Mouse (Mus musculus) yolk sac, embryonic 10.5 days (tissue): ENCODE measurements around the gene Naa20.
"Not testable (repeated sequence)": the region's sequence is repeated elsewhere in the genome, so short reads cannot be mapped to it uniquely, and the experiment has no call there.

Source experiments
- DNase-seq: peaks from one replicate; pipeline ENCODE4 v3.0.0-alpha.2; 2017; ENCODE audit warnings: low spot score

The Naa20 gene

DNA sequence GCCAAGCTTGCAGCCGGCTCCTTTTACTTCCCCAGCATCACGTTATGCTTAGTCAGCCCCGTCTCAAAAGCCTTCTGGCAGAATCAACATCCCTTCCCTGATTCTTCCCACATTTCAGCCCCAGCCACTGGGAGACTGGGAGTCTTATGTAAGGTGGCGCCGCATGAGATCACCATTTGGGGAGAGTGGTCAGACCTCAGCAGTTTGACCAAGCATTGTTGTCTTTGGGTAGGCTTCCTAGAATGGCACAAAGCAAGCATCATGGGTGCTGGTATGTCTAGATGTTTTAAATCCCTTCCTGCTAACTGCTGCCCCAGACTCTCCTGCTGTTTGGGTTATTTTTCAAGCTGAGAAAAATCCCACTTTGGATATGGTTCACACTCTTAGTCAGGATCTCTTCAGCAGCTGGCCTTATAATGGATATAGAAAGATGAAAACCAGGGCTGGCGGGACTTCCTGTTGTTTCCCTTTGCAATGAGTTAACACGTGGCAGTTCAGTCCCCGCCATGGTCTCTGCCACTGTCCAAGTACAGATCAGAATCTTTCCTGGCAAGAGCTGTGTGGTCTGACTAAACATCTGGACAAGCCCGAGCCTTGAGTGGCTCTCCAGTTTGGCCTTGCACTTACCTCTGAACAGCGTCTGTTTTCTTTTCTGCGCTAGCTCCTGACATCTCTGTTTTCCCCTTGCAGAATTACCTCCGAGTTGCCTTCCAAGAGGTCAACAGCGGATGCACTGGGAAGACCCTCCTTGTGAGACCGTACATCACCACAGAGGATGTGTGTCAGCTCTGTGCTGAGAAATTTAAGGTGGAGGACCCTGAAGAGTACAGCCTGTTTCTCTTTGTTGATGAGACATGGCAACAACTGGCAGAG is 16.8 kb upstream of the Naa20 start:
- no peak for DNase-seq

- no peak for DNase-seq
Measured at GRCm38 (mm10) chr2:145887937-145888765, 13.7 kb upstream of the Naa20 start.

DNA sequence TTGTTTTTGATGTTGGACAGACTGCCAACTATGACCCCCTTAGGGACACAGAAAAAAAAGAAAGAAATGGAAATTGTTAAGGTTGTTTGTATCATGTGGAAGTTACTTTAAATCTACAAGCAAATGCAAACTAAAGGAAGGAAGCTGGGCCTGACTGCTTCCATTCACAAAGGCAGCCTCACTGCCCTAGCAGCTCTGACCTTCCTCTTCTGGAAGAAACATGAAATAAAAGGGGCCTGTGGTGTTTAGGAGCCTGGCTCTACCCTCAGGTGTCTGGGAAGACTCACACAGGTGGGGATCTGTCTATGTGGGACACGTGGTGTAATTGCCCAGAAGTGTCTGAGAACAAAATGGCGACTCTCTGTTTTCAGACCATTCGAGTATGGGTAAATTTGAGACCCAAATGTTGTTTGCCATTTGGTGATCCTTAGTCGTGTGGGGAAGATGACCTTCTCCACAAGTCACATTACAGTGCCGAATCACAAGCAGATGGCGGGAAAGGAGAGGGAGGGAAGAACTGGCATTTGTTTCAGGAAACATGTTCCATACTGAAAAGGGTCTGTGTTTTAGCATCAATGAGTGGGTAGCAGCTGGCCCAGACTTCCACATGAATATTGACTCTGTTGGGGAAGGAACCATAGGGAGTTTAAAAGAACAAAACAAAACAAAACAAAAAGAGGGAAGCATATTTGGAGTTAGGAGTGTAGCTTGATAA is 13.0 kb upstream of the Naa20 start:
- no peak for DNase-seq

DNA sequence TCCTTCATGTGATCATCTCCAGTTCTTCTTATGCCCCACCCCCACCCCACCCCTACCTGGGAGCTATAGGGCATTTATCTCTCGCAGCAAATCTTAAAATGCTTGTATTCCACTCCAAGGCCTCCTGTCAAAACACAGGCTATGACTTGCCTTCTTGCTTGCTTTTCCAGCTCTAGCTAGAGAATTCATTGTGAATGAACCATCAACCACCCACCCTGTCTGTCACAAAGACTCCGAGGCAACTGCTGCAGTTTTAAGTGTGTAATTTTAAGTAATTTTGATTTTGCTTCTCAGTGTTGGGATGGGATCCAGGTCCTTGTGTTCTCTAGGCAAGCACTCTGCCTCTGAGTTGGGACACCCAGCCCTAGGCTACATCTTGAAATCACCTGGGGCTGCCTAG is 11.3 kb upstream of the Naa20 start:
- no peak for DNase-seq

GRCm38 (mm10) chr2:145893756-145894155 is 8.1 kb upstream of the Naa20 start:
- no peak for DNase-seq

DNA sequence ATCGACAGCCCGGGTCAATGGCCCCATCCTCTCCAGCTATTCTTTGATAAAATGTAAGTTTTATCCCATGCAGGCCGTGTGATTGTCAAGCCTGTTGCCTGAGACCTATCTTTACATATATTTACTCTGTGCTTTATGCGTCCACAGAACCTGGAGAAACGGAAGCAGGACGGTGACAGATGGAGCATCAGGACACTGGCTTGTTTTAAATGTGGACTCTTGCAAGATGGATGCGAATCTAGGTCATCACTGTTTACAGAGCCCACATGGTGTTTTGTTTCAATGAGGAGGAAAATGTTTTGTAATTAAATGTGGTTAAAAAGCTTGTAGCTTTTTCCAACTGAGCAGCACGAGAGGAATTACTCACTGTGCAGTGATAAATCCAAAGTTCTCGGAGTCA is 3.8 kb upstream of the Naa20 start:
- DNase-seq, result no peak

- not testable (repeated sequence) for DNase-seq
Measured at GRCm38 (mm10) chr2:145900318-145900717, 1.6 kb upstream of the Naa20 start.

GRCm38 (mm10) chr2:145903061-145903901 is 1.4 kb downstream of the Naa20 start:
- DNase-seq, result peak; percentile 89

DNA sequence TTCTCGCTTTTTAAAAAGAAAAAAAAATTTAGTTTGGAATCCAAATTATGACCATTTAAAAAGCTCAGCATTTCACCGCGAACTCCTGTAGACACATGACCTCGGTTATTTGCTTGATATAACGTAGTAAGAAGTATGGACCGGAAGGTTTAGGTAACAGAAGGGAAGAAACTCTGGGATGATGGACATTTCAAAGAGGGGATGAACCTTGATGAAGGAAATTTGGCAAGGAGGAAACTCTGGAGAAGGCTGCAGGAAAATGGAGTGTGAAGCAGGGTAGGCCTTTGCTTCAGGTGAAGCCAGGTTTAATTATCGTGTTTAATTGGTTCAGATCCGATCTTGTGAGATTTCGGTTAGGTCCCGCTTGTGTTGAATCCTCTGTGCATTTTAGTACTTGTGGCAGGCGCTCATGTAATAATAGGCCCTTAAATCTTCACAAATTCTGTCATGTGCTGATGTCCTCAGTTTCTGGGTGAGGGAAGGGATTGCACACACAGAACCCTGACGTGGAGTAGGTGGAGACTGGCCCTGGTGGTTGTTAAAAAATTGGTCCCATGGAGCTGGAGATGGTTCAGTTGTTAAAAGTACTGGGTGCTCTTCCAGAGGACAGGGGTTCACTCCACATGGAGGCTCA is 2.2 kb downstream of the Naa20 start:
- DNase-seq, result no peak

DNA sequence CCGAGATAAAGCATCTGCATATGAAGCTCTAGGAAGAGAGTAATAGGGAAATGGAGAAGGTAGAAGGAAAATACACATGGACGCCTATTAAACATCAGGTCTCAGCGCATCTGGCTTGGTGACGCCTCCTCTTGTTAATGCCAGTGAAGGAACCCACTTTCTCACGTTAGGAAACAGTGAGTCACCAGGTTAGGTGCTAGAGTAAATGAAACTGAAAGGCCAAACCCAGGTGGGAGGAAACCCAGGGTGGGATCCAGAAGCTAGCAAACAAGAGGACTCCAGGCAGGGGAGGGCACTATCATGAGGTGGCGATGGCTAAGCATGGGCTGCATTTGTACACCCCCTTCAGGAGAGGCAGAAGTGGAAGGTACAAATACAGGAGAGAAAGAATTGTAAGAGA is 3.3 kb downstream of the Naa20 start:
- DNase-seq, result no peak

DNA sequence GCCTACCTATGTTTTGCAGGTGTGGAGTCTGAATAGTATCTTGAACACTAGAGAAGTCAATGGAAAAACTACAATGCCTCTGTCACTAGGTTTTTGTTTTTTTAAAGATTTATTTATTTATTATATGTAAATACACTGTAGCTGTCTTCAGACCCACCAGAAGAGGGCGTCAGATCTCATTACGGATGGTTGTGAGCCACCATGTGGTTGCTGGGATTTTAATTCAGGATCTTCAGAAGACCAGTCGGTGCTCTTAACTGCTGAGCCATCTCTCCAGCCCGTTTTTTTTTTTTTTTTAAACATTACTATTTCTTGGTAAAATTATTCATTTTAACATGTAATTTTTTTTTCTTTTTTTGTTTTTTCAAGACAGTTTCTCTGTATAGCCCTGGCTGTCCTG is 4.0 kb downstream of the Naa20 start:
- not testable (repeated sequence) for DNase-seq

DNA sequence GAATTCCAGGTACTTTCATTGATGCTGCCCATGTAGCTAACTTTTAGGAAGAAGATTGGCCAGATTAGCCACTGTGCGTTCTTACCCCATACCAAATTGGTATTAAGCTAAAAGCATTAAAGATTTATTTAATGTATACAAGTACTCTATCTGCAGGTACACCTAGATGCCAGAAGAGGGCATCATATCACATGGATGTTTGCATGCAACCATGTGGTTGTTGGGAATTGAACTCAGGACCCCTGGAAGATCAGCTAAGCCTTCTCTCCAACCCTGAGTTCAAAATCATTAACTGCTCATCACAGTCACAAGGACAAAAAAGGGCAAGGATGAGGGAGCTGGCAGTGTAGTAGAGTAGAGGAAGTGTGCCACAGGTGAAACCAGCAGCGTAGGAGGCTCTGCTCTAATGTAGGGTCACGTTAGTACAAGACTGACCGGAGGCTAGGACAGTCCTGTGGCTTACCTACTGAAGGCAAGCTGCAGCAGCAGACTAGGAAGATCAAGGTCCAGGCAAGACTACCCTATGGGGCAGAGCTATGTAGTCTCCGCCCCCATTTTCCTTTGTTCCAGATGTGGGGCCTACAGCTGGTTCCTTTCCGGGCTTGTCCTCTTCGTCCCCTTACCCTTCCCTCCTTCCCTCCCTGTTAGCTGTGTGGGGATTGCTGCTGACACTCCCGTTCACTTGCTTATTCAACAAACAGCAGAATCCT is 19.2 kb downstream of the Naa20 start:
- no peak for DNase-seq

GRCm38 (mm10) chr2:145934339-145935231 is 32.7 kb downstream of the Naa20 start, which contains the start of the genes Cfap61 and Crnkl1:
Gene Cfap61 (plus strand): TSS chr2:145934784.
Gene Crnkl1 (minus strand): TSS chr2:145935014.
- peak; percentile 95 for DNase-seq

DNA sequence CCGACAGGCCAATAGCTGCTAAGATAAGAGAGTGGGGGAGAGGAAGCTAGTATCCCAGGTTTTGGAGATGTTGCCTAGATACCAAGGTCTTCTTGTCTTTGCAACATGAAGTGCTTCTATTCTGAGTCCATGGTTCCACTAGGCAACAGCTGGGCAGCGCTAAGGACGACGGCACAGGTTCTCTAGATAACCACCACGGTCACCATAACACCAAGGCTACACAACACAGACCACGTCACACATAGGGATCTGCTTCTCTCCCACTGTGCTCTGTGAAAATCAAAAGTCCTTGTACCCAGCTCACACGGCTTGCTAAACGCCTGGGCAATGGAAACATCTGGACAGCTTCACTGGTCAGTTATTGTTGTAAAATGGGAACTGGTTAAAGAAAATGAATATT is 35.1 kb downstream of the Naa20 start:
- DNase-seq, result no peak

DNA sequence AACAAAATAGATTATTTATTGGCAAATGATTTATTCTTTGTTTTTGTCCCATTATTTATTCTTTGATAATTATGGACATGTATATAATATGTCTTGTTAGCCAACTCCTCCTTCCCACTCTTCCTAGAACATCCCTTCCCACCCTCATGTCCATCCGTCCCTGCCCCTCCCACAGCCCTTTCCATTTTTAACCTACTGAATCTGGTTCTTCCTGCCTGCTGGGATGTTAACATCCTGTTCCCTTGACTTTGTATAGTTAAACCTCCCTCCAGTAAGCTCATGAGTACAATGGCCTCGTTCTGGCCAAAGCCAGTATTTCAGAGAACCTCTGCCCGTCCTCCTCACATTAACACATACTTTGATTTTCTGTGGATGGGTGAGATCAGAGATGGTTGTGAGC is 39.5 kb downstream of the Naa20 start:
- no peak for DNase-seq

DNA sequence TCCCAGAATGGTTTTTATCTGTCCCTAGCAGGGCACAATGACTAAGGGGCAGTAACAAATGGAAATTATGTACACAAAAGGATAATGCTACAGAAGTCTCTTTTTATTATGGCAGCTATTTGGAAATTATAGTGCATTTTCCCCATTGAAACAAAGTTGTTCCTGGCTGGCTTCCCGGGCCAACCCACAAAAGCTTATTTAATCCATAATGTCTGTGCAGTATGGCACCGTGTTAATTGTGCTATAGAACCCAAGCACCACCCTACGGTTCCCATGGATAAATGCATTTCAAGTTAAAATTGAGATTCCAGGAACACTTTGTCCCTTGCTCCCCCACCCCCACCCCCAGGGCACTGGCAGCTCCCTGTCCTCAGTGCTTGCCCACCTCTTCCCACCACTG is 42.4 kb downstream of the Naa20 start:
- no peak for DNase-seq

- DNase-seq, result no peak
Measured at GRCm38 (mm10) chr2:145948402-145948954, 46.6 kb downstream of the Naa20 start.

GRCm38 (mm10) chr2:145949475-145950068 is 47.7 kb downstream of the Naa20 start:
- DNase-seq, result no peak

DNA sequence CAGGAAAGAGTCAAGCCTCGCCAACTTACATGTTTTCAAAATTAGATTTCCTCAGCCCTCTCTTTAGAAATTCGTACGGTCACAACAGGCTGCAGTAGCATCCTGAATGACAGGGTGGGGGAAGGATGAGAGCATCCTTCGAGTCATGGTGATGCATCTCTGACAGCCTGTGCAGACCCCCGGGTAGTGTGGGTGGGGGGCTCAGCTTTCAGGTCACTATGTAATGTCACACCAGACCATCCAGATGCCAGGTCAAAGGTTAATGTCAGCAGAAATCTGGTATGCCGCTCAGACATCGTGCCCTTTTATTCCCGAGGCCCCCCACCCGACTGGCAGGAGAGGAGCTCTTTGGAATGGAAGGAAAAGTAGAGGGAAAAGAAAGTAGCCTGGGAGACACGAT is 48.3 kb downstream of the Naa20 start:
- peak; percentile 9 for DNase-seq
